Mouse (Mus musculus) embryonic fibroblast, embryonic 13.5 days (primary cell): ENCODE data around the gene 4930469K13Rik. TPM values are rescaled to one million over a fixed set of nuclear protein-coding genes. Genes with fewer than 3 reads are reported as not detected.

ENCODE experiments used
- H3K27ac ChIP-seq: 2 replicates; pipeline ENCODE4 v1.5.1; 2012; ENCODE audit warnings: low read length, control low read depth, inconsistent platforms; ENCODE audit not compliant: insufficient read depth
- H3K4me1 ChIP-seq: 2 replicates; pipeline ENCODE4 v1.6.1; 2011; ENCODE audit warnings: low read length; ENCODE audit not compliant: control insufficient read depth, insufficient read depth
- H3K4me3 ChIP-seq: 2 replicates; pipeline ENCODE4 v1.5.1; 2011; ENCODE audit warnings: mild to moderate bottlenecking, control low read depth, low read length; ENCODE audit not compliant: insufficient read depth
- CTCF ChIP-seq: IDR thresholded peaks from 2 replicates; pipeline ENCODE4 v1.5.1; 2011; ENCODE audit warnings: mild to moderate bottlenecking, control low read depth, low read length, moderate library complexity, borderline replicate concordance; ENCODE audit not compliant: insufficient read depth
- POLR2A ChIP-seq: IDR thresholded peaks from 2 replicates; pipeline ENCODE4 v1.6.1; 2011; ENCODE audit warnings: low read depth, mild to moderate bottlenecking, control low read depth, low read length, moderate library complexity
- polyA plus RNA-seq: library from polyadenylated mRNA; stranded (reverse); fragments of >200 nt; gene quantifications from 2 replicates; pipeline ENCODE4 v1.2.4, GENCODE M21; 2011; ENCODE audit warnings: low read depth; ENCODE audit not compliant: missing spikeins, insufficient read length

The 4930469K13Rik gene
- polyA plus RNA-seq, 1 experiment: not detected

- no peak for TF ChIP-seq POLR2A
- no peak for TF ChIP-seq CTCF
- Histone ChIP-seq H3K4me1 (no peaks in the 10 kb centered on the region), H3K4me3 (no peak overlapping the region), H3K27ac (no peak overlapping the region)
Observed at GRCm38 (mm10) chr11:34079542-34080464, 18.6 kb downstream of the 4930469K13Rik start.

- Histone ChIP-seq H3K27ac (no peak overlapping the region), H3K4me1 (no peaks in the 10 kb centered on the region), H3K4me3 (no peak overlapping the region)
- TF ChIP-seq CTCF (no peak), POLR2A (no peak)
Observed at GRCm38 (mm10) chr11:34078581-34078980, 19.8 kb downstream of the 4930469K13Rik start.

- no peak for TF ChIP-seq CTCF
- TF ChIP-seq POLR2A: no peak
- Histone ChIP-seq H3K4me1 (no peaks in the 10 kb centered on the region), H3K27ac (no peak overlapping the region), H3K4me3 (no peak overlapping the region)
Observed at GRCm38 (mm10) chr11:34077870-34078269, 20.5 kb downstream of the 4930469K13Rik start.

- Histone ChIP-seq H3K27ac (no peak overlapping the region), H3K4me3 (no peak overlapping the region), H3K4me1 (no peaks in the 10 kb centered on the region)
- TF ChIP-seq POLR2A (no peak), CTCF (peak; percentile 80; the same call in 1 of the 2 replicates)
Observed at GRCm38 (mm10) chr11:34073776-34074175, 24.6 kb downstream of the 4930469K13Rik start.

- no peak for TF ChIP-seq POLR2A
- no peak for TF ChIP-seq CTCF
- no peak overlapping the region for H3K4me3 ChIP-seq
- no peaks in the 10 kb centered on the region for H3K4me1 ChIP-seq
- no peak overlapping the region for H3K27ac ChIP-seq
Observed at GRCm38 (mm10) chr11:34072309-34072708, 26.0 kb downstream of the 4930469K13Rik start.

- no peak for TF ChIP-seq POLR2A
- TF ChIP-seq CTCF: no peak
- H3K27ac ChIP-seq: no peak overlapping the region
- H3K4me3 ChIP-seq: no peak overlapping the region
- no peaks in the 10 kb centered on the region for H3K4me1 ChIP-seq
Observed at GRCm38 (mm10) chr11:34070596-34070995, 27.8 kb downstream of the 4930469K13Rik start.

GRCm38 (mm10) chr11:34063702-34064485, 34.5 kb downstream of the 4930469K13Rik start:
- Histone ChIP-seq H3K27ac (no peak overlapping the region), H3K4me1 (no peaks in the 10 kb centered on the region), H3K4me3 (no peak overlapping the region)
- TF ChIP-seq POLR2A: no peak
- no peak for TF ChIP-seq CTCF

GRCm38 (mm10) chr11:34063257-34063656, 35.1 kb downstream of the 4930469K13Rik start:
- no peak for TF ChIP-seq CTCF
- no peak for TF ChIP-seq POLR2A
- no peaks in the 10 kb centered on the region for H3K4me1 ChIP-seq
- H3K4me3 ChIP-seq: no peak overlapping the region
- no peak overlapping the region for H3K27ac ChIP-seq

- TF ChIP-seq CTCF: no peak
- no peak for TF ChIP-seq POLR2A
Observed at GRCm38 (mm10) chr11:34061740-34062139, 36.6 kb downstream of the 4930469K13Rik start.

More at GRCm38 (mm10) chr11:34061740-34062139, 36.6 kb downstream of the 4930469K13Rik start:
- no peak overlapping the region for H3K27ac ChIP-seq
- H3K4me1 ChIP-seq: no peaks in the 10 kb centered on the region
- no peak overlapping the region for H3K4me3 ChIP-seq
